Mouse (Mus musculus) limb, embryonic 11.5 days (tissue): ENCODE data around the gene Ttc16. TPM values are rescaled to one million over a fixed set of nuclear protein-coding genes. Genes with fewer than 3 reads are reported as not detected.

Experiments
- ATAC-seq: fragments of 200-750 bp; cut with Nextera tagmentation; 2 replicates; pipeline ENCODE4 v1.8.0; 2017; ENCODE audit warnings: low read depth; ENCODE audit not compliant: insufficient number of reproducible peaks, low FRiP score, low TSS enrichment
- DNase-seq: peaks from one replicate; pipeline ENCODE4 v3.0.0-alpha.2; 2015; ENCODE audit warnings: low spot score
- H3K27ac ChIP-seq: fragments of 300-500 bp; sonication (generic); replicated peaks from 2 replicates; pipeline ENCODE4 v1.5.1; 2014; ENCODE audit warnings: low read depth, mild to moderate bottlenecking, low read length
- H3K27me3 ChIP-seq: fragments of 300-500 bp; sonication (generic); 2 replicates; pipeline ENCODE4 v1.6.1; 2014; ENCODE audit warnings: mild to moderate bottlenecking, low read length, mixed read lengths; ENCODE audit not compliant: control insufficient read depth, insufficient read depth
- H3K36me3 ChIP-seq: fragments of 300-500 bp; sonication (generic); 2 replicates; pipeline ENCODE4 v1.6.1; 2014; ENCODE audit warnings: mild to moderate bottlenecking, low read length, moderate library complexity, mixed read lengths; ENCODE audit not compliant: control insufficient read depth, insufficient read depth
- H3K4me1 ChIP-seq: fragments of 300-500 bp; sonication (generic); 2 replicates; pipeline ENCODE4 v1.6.1; 2014; ENCODE audit warnings: low read length, mixed read lengths; ENCODE audit not compliant: control insufficient read depth, insufficient read depth
- H3K4me2 ChIP-seq: fragments of 300-500 bp; sonication (generic); 2 replicates; pipeline ENCODE4 v1.6.1; 2014; ENCODE audit warnings: low read depth, mild to moderate bottlenecking, moderate library complexity; ENCODE audit not compliant: severe bottlenecking
- H3K4me3 ChIP-seq: fragments of 300-500 bp; sonication (generic); 2 replicates; pipeline ENCODE4 v1.5.1; 2014; ENCODE audit warnings: low read depth, low read length
- H3K9ac ChIP-seq: fragments of 300-500 bp; sonication (generic); 2 replicates; pipeline ENCODE4 v1.6.1; 2014; ENCODE audit warnings: mild to moderate bottlenecking, low read length
- H3K9me3 ChIP-seq: fragments of 300-500 bp; sonication (generic); 2 replicates; pipeline ENCODE4 v1.6.1; 2016; ENCODE audit warnings: low read length; ENCODE audit not compliant: control insufficient read depth
- WGBS: fragments of 180-500 bp; shearing (Covaris S2); extraction: QIAGEN DNeasy Blood & Tissue Kit; methylation state at CpG from one replicate; pipeline ENCODE4 v1.1.7; 2014; 5-methylcytosine and 5-hydroxymethylcytosine counted together
- polyA plus RNA-seq: library from polyadenylated mRNA; unstranded; fragments of >200 nt; fragmentation: Nextera tagmentation; extraction: Ambion mirVana; gene quantifications from 2 replicates; pipeline ENCODE4 v1.2.1, GENCODE M21; 2014

Gene Ttc16
- polyA plus RNA-seq, 1 experiment from 2014 or later: 0.56 TPM

DNA sequence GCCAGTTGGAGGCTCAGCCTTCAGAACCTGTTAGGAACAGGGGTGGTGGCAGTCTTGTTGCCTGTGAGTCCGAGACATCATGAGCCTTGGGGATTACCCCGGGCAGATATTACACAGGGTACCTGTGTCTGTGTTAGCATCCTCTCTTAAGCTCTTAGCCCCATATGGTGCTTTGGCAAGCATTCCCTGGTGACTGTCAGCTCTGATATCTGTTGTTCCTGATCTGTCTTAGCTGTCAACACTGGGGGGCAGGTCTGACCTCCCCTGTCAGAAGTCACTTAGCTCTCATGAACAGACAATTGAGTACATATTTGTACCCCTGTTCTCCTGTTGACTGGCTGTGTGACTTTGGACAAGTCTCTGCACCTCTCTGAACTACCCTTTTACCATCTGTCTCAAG lies 16.4 kb downstream of the Ttc16 start:
- Histone ChIP-seq H3K36me3 (peaks cover 7% of the 10 kb centered on the region; the same call in 1 of the 2 replicates), H3K27me3 (no peaks in the 10 kb centered on the region), H3K9ac (no peak overlapping the region), H3K4me1 (no peaks in the 10 kb centered on the region), H3K4me2 (no peak overlapping the region), H3K4me3 (no peak overlapping the region), H3K9me3 (no peaks in the 10 kb centered on the region), H3K27ac (no peak overlapping the region)
- ATAC-seq (no peak), DNase-seq (no peak)
- WGBS: 88% methylated on average over 2 of the region's 2 CpGs

DNA sequence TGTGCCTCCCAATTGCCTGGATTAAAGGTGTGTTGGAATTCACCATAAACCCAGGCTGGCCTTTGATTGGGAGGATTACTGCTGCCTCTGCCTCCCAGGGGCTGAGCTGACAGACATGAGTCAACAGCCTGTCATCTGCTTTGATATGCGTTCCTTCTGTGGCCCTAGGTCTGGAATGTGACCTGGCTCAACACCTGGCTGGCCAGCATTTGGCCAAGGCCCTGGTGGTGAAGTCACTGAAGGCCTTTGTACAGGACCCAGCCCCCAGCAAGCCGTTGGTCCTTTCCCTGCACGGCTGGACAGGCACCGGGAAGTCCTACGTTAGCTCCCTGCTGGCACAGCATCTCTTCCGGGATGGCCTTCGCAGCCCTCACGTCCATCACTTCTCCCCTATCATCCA lies 16.9 kb downstream of the Ttc16 start:
- no peak overlapping the region for H3K27ac ChIP-seq
- 62% methylated on average over 8 of the region's 8 CpGs for WGBS
- no peaks in the 10 kb centered on the region for H3K4me1 ChIP-seq
- no peaks in the 10 kb centered on the region for H3K27me3 ChIP-seq
- H3K36me3 ChIP-seq: peaks cover 7% of the 10 kb centered on the region; the same call in 1 of the 2 replicates
- no peak overlapping the region for H3K4me3 ChIP-seq
- no peak for ATAC-seq
- H3K9me3 ChIP-seq: no peaks in the 10 kb centered on the region
- DNase-seq: no peak
- no peak overlapping the region for H3K4me2 ChIP-seq
- H3K9ac ChIP-seq: no peak overlapping the region

GRCm38 (mm10) chr2:32757056-32757845 lies 18.2 kb downstream of the Ttc16 start, which contains the start of gene Tor2a:
TSS of gene Tor2a (plus strand) at chr2:32757234.
- H3K36me3 ChIP-seq: peaks cover 7% of the 10 kb centered on the region; the same call in 1 of the 2 replicates
- under 1% methylated on average over 66 of the region's 66 CpGs for WGBS
- ATAC-seq: peak; percentile 90

GRCm38 (mm10) chr2:32756674-32757055 lies 18.8 kb downstream of the Ttc16 start:
- DNase-seq (no peak), ATAC-seq (peak; percentile 48)
- Histone ChIP-seq H3K4me1 (0 out of 2 replicates have a peak, but pooled peaks cover 4% of the 10 kb centered on the region), H3K9ac (no peak overlapping the region), H3K4me2 (peak overlapping the region; percentile 44; the same call in 1 of the 2 replicates), H3K36me3 (peaks cover 5% of the 10 kb centered on the region; the same call in 1 of the 2 replicates), H3K9me3 (no peaks in the 10 kb centered on the region), H3K4me3 (peak overlapping the region; percentile 56; the same call in 1 of the 2 replicates), H3K27ac (no peak overlapping the region), H3K27me3 (no peaks in the 10 kb centered on the region)
- WGBS: 38% methylated on average over 6 of the region's 6 CpGs

More at GRCm38 (mm10) chr2:32757056-32757845, 18.2 kb downstream of the Ttc16 start, which contains the start of gene Tor2a:
- peak; percentile 98 for DNase-seq
- peak within 1 kb of the TSS; percentile 44 for H3K4me2 ChIP-seq
- H3K9me3 ChIP-seq: no peaks in the 10 kb centered on the region
- peak within 1 kb of the TSS; percentile 56 for H3K4me3 ChIP-seq
- 0 out of 2 replicates have a peak, but pooled peaks cover 4% of the 10 kb centered on the region for H3K4me1 ChIP-seq
- H3K27ac ChIP-seq: 0 out of 2 replicates have a peak within 1 kb of the TSS, but pooled peaks have one; percentile 23
- no peaks in the 10 kb centered on the region for H3K27me3 ChIP-seq
- H3K9ac ChIP-seq: peak within 1 kb of the TSS; percentile 73

- H3K9me3 ChIP-seq: no peaks in the 10 kb centered on the region
- DNase-seq (no peak), ATAC-seq (no peak)
- no peak overlapping the region for H3K27ac ChIP-seq
- WGBS: 70% methylated on average over 10 of the region's 10 CpGs
- no peaks in the 10 kb centered on the region for H3K36me3 ChIP-seq
- no peak overlapping the region for H3K9ac ChIP-seq
- no peak overlapping the region for H3K4me3 ChIP-seq
- H3K4me2 ChIP-seq: peak overlapping the region; percentile 53; the same call in 1 of the 2 replicates
- H3K4me1 ChIP-seq: peaks cover 8% of the 10 kb centered on the region
- H3K27me3 ChIP-seq: no peaks in the 10 kb centered on the region
These were observed 23.3 kb downstream of the Ttc16 start for GRCm38 (mm10) chr2:32752181-32752580.

- Histone ChIP-seq H3K9me3 (no peaks in the 10 kb centered on the region), H3K4me2 (peak overlapping the region; percentile 53), H3K4me1 (peaks cover 8% of the 10 kb centered on the region), H3K27ac (peak overlapping the region; percentile 30; the same call in 1 of the 2 replicates), H3K4me3 (peak overlapping the region; percentile 33), H3K36me3 (no peaks in the 10 kb centered on the region), H3K9ac (peak overlapping the region; percentile 8; the same call in 1 of the 2 replicates), H3K27me3 (no peaks in the 10 kb centered on the region)
- DNase-seq (no peak), ATAC-seq (no peak)
- WGBS: 18% methylated on average over 9 of the region's 10 CpGs
These were observed 23.8 kb downstream of the Ttc16 start for GRCm38 (mm10) chr2:32751665-32752033.

DNA sequence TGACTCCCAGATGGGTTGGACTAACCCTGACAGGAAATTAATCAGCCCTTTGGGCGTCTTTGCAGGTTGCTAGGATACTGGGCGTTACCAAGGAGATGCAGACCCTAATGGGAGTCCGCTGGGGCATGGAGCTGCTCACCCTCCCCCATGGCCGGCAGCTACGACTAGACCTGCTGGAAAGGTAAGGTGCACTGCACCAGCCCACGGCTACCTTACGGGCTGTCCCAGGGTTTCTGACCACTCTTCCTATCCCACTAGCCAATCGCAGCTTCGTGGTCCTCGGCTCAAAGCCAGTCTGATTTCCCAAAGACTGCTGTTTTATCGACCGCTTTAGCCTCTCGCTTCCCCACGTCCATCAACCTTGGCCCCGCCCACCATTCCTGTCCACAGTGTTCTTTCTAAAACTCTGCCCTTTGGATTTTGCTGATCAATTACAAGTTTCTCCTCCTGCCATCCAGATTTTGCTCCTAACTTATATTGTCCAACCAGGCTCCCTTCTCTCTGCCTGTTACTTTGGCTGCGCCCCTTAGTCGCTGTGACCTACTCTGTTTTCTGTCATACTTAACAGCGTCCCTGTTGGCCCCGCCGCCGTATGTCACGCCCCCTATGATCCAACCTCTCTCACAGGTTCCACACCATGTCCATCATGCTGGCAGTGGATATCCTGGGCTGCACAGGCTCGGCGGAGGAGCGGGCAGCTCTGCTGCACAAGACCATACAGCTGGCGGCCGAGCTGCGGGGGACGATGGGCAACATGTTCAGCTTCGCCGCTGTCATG lies 24.4 kb downstream of the Ttc16 start:
- peak; percentile 86 for DNase-seq
- H3K4me2 ChIP-seq: peak overlapping the region; percentile 53
- H3K4me1 ChIP-seq: peaks cover 8% of the 10 kb centered on the region
- peak overlapping the region; percentile 33 for H3K4me3 ChIP-seq
- 3% methylated on average over 31 of the region's 31 CpGs for WGBS
- ATAC-seq: peak; percentile 85
- H3K9me3 ChIP-seq: no peaks in the 10 kb centered on the region
- no peaks in the 10 kb centered on the region for H3K27me3 ChIP-seq
- H3K9ac ChIP-seq: peak overlapping the region; percentile 8; the same call in 1 of the 2 replicates
- peak overlapping the region; percentile 30; the same call in 1 of the 2 replicates for H3K27ac ChIP-seq
- no peaks in the 10 kb centered on the region; the same call in 1 of the 2 replicates for H3K36me3 ChIP-seq

DNA sequence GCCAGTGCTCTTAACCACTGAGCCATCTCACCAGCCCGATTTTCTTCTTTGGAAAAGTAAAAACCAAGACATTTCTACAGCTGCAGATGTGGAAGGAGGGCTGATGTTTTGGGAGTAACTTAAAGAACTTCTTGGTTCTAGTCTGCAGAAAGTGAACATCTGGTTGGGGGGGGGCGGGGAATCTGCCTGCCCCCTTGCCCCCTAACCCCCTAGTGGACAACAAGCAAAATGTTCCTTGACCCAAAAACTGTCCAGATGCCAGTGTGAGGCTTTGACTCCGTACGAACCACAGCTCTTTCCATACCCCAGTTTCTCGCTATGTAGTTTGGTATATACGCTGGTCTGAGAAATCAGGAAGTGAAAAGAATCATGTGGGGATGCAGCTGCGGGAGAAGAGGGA lies 25.2 kb downstream of the Ttc16 start:
- Histone ChIP-seq H3K27me3 (no peaks in the 10 kb centered on the region), H3K9me3 (no peaks in the 10 kb centered on the region), H3K4me2 (no peak overlapping the region), H3K27ac (no peak overlapping the region), H3K4me3 (no peak overlapping the region), H3K36me3 (no peaks in the 10 kb centered on the region; the same call in 1 of the 2 replicates), H3K9ac (no peak overlapping the region), H3K4me1 (peaks cover 8% of the 10 kb centered on the region)
- 77% methylated on average over 7 of the region's 7 CpGs for WGBS
- DNase-seq: no peak
- no peak for ATAC-seq
